Mouse (Mus musculus) c-Kit-negative CD71-positive TER-119-positive erythroid progenitor cells, embryonic 14.5 days (primary cell): ENCODE results near the gene Ovol1.

Experiments used
- DNase-seq: peaks from one replicate; pipeline ENCODE4 v3.0.0-alpha.2; 2013; ENCODE audit warnings: low read depth, low spot score

The Ovol1 gene

GRCm38 (mm10) chr19:5568470-5569140 is 8.2 kb upstream of the Ovol1 start:
- peak; percentile 90 for DNase-seq

GRCm38 (mm10) chr19:5567534-5568469 is 7.4 kb upstream of the Ovol1 start, which contains the start of gene Ap5b1:
Gene Ap5b1, plus strand, starts transcription at chr19:5568025.
- DNase-seq = peak; percentile 78

DNA sequence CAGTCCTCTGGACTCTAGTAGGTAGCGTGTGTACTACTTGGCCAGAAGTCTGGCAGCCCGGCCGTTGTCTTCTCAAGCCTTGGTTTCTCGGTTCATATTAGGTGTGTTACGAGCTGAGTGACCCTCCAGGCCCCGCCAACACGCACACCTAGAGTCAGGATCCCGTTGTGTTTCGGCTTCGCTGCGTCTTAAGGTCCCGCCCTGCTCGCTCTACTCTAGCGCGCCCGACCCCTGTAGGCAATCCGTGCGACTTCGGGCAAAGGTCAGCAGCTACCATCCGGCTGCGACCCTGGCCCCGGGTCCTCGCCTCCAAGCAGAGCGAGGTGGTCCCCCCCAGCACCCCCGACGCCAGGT is 6.7 kb upstream of the Ovol1 start:
- DNase-seq = no peak

- DNase-seq = no peak
Observed at GRCm38 (mm10) chr19:5566316-5566715, 5.9 kb upstream of the Ovol1 start.

DNA sequence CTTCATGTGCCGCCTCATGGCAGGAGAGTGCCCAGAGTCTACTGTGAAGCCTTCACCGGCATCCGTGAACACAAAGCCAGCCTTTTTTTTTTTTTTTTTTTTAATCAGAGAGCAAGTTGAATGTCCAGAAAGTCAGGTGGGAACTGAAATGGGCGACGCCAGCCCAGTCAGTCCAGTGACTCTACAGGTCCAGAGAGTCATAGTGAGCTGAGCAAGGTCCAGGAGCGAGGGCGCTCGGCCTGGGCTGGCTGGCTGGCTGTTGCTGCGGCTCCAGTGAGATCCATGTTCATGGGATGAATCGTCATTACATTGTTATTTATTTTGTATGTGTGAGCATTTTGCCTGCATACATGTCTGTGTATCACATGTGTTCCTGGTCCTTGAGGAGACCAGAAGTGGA is 2.3 kb upstream of the Ovol1 start:
- no peak for DNase-seq

DNA sequence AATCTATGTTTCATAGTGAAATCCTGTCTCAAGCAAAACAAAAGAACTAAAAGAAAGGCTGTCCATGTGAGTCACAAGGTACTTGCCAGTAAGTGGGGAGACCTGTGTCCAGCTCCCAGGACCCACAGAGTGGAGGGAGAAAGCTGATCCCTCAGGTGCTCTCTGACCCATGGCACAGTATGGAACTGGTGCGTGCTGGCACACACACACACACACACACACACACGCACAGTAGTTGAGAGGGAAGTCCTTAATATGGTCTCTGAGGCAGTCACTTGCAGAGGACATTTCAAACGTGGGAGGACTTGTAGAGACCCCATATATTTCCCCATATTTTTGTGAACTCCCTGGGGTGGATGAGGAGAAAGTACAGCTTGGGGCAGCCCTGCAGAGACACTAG is 1.4 kb upstream of the Ovol1 start:
- no peak for DNase-seq

DNA sequence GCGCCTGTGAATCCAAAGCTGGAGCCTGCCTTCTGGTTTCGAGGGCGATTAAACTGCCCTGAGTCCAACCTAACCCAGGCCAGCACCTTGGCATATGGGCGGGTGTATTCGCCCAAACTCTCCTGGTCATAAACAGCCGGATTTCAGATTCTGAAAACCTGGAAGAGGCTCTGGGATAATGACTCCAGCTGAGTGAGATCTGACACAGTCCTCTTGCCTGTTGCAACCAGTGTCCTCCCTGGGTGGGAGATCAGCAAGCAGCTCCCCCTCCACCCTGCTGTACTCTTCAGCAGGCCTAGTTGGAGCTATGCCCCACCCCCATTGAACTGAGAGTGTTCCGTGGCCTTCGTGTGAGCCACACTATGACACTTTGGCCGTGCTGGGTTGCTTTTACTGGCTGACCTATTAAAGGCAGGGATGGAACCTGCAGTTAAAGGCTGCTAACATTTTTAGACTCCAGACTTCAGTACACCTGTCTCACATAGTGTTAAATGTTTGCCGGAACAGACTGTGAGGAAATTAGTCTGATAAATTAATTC is 875 bp upstream of the Ovol1 start:
- DNase-seq = no peak

GRCm38 (mm10) chr19:5559631-5560456 is 602 bp downstream of the Ovol1 start:
- no peak for DNase-seq

DNA sequence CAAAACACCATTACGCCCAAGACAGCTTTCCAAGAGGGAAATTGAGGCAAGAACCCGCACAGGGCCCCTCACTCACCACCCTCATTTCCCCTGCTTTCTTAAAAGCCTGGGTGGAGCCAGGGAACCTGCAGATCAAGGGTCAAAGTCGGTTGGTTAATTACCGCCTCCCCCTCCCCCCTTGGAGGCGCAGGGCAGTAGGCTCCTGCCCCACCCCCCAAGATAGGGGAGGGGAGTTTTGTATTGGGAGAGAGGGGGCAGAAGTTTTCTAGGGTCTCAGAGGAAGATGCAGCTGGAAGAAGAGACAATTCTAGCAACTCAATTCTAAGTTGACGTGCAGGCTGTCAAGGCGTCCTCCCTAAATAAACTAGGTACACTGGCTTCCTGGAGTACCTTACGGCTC is 1.2 kb downstream of the Ovol1 start:
- DNase-seq = no peak

DNA sequence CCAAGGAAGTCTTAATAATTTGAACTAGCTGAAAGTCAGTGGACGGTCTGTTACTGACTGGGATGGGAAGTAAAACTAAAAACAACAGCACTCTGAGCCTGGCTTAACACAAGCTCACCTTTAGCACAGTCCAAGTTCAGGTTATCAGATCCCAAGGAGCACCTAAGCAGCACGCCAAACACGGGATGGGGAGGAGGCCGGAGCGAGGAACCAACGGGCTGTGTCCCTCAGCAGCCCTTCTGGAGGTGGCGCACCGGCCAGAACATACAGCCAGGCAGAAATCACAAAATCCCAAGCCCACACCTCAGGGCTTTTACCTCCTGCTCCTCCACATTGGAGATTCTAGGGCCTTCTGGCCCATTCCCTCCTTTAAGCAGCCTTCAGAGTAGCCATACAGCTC is 1.7 kb downstream of the Ovol1 start:
- DNase-seq = no peak

DNA sequence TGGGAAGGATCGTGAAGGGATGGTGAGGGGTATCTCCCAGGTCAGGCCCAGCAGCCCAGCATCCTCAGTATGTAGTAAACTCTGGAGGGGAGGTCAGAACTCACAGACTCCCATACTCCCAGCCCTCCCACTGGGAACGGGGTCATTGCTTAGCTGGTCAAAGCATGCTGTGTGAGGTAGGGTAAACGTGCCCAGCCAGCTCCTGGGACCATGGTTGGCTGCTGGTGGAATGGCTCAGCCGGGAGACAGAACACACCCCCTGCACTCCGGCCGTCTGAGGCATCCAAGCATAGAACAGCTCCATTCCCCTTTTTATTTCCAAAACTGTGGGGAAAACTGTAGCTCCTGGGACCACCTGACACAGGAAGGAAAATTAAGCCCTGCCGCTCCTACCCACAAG is 2.3 kb downstream of the Ovol1 start:
- no peak for DNase-seq

GRCm38 (mm10) chr19:5554212-5554611 is 6.2 kb downstream of the Ovol1 start:
- no peak for DNase-seq

DNA sequence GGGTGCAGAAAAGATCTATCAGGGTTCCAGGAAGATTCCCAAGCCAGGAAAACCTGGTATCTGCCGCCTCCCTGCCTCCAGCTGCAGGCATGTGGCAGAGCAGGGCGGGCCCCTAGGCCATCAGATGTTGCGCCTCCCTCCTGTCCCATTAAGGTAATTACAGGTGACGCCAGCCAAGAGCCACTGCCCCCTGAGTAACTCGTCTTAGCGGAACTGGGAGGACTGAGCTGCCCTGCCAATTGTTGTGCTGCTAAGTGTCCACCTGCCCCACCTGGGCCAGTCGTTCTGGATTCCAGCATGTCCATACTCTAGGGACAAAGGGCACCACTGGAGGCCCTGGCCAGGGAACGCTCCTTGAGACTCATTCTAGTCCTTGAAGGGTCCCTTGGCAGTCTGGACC is 6.6 kb downstream of the Ovol1 start:
- DNase-seq = no peak

GRCm38 (mm10) chr19:5547471-5548056 is 12.9 kb downstream of the Ovol1 start:
- DNase-seq = no peak

GRCm38 (mm10) chr19:5544031-5544430 is 16.4 kb downstream of the Ovol1 start:
- no peak for DNase-seq

- DNase-seq = no peak
Observed at GRCm38 (mm10) chr19:5543362-5543761, 17.1 kb downstream of the Ovol1 start.

- DNase-seq = no peak
Observed at GRCm38 (mm10) chr19:5538786-5539185, 21.7 kb downstream of the Ovol1 start.

- DNase-seq = no peak
Observed at GRCm38 (mm10) chr19:5532520-5532919, 27.9 kb downstream of the Ovol1 start.

GRCm38 (mm10) chr19:5530138-5530524 is 30.3 kb downstream of the Ovol1 start:
- DNase-seq = no peak

DNA sequence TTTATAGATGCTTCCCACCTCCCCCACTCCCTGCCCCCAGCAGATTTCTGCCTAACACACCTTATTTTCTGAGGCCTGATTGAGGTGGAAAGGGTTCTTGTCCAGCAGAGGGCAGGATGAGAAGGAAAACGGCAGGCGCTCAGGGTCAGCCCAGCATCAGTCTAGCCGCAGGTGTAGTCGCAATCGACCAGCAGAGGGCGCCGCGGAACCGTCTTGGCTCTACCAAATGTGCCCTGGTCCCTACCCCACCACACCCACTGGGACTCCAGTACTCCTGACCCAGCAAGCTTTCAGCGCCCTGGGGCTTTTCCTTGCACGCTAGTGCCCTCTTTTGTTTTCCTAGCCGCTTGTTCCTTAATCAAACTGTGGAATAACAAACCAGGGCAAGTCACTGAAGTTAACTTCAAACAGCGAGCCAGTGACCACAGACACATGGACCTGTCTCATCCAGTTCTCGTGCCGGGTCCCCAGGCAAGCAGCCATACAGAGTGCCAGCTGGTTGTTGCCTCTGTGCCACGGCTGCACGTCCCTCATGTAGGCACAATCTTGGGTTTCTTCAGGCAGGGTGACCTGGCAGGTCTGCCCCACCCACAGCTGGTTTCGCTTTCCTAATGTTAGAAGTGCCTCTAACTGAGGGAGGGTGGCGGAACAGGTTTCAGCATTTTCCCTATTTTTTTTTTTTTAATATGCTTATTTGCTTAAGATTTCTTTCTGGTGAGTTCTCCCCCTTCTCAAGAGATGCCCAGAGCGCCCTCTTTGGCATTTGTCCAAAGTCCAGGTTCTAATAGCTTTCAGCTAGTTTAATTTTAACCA is 30.9 kb downstream of the Ovol1 start:
- DNase-seq = peak; percentile 81

DNA sequence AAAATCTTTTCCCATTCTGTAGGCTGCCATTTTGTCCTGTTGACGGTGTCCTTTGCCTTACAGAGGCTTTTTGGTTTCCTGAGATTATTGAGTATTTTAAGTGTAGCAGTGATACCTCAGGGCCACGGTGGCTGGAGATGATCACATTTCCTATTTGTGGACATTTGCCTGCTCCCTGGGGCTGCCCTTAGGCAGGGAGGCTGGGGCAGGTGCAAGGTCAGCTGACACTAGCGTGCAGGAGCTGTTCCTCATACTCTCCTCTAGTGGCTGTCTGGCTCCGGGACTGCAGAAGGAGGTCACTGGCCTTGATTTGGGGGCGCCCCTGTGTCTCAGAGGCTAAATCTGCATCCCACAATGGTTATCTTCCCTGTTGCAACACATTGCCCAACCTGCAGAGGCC is 35.2 kb downstream of the Ovol1 start:
- DNase-seq = no peak
